Mouse (Mus musculus) myocyte (in vitro differentiated cells): ENCODE results near the gene Epb41l3. TPM values are rescaled to one million over a fixed set of nuclear protein-coding genes. Genes with fewer than 3 reads are reported as not detected.

ENCODE experiments used
- H3K27me3 ChIP-seq: one replicate; pipeline ENCODE4 v1.6.1; 2011; ENCODE audit not compliant: control insufficient read depth, insufficient read depth, insufficient read length
- H3K36me3 ChIP-seq: one replicate; pipeline ENCODE4 v1.6.1; 2011; ENCODE audit not compliant: control insufficient read depth, insufficient read depth
- H3K4me2 ChIP-seq: one replicate; pipeline ENCODE4 v1.6.1; 2011; ENCODE audit warnings: low read depth, control low read depth
- H3K4me3 ChIP-seq: one replicate; pipeline ENCODE4 v1.5.1; 2011; ENCODE audit warnings: mild to moderate bottlenecking, control low read depth, moderate library complexity
- H3K79me2 ChIP-seq: one replicate; pipeline ENCODE4 v1.6.1; 2011; ENCODE audit not compliant: control insufficient read depth, insufficient read depth
- H3ac ChIP-seq: one replicate; pipeline ENCODE4 v1.6.1; 2011; ENCODE audit not compliant: control insufficient read depth, insufficient read length
- CEBPB ChIP-seq: IDR thresholded peaks from 2 replicates; pipeline ENCODE4 v1.6.1; 2011; ENCODE audit warnings: mild to moderate bottlenecking, moderate library complexity; ENCODE audit not compliant: poor library complexity, insufficient read depth, severe bottlenecking
- E2F4 ChIP-seq: IDR thresholded peaks from one replicate; pipeline ENCODE4 v1.6.1; 2011; ENCODE audit warnings: mild to moderate bottlenecking, control low read depth, moderate library complexity; ENCODE audit not compliant: insufficient read depth
- MAX ChIP-seq: IDR thresholded peaks from one replicate; pipeline ENCODE4 v1.6.1; 2011; ENCODE audit warnings: low read depth, mild to moderate bottlenecking, control low read depth
- MYOD1 ChIP-seq, 3 experiments: IDR thresholded peaks; one replicate each; pipeline ENCODE4 v1.6.1; 2011; ENCODE audit warnings: control low read depth in 2 of 3, low read depth in 2 of 3, mild to moderate bottlenecking in 2 of 3, moderate library complexity in 1 of 3; ENCODE audit not compliant: insufficient read length in 2 of 3, control insufficient read depth in 1 of 3
- MYOG ChIP-seq, 3 experiments: IDR thresholded peaks; one replicate each; pipeline ENCODE4 v1.6.1; 2011; ENCODE audit warnings: control low read depth in 2 of 3, low read depth in 2 of 3, mild to moderate bottlenecking in 2 of 3; ENCODE audit not compliant: insufficient read length in 2 of 3, control insufficient read depth in 1 of 3, insufficient read depth in 1 of 3
- POLR2A ChIP-seq: IDR thresholded peaks from one replicate; pipeline ENCODE4 v1.6.1; 2011; ENCODE audit warnings: low read depth, mild to moderate bottlenecking, control low read depth, moderate library complexity; ENCODE audit not compliant: insufficient read length
- POLR2AphosphoS2 ChIP-seq: IDR thresholded peaks from one replicate; pipeline ENCODE4 v1.6.1; 2011; ENCODE audit warnings: low read depth, control low read depth; ENCODE audit not compliant: insufficient read length
- REST ChIP-seq: IDR thresholded peaks from one replicate; pipeline ENCODE4 v1.6.1; 2011; ENCODE audit warnings: mild to moderate bottlenecking, control low read depth, moderate library complexity; ENCODE audit not compliant: insufficient read depth, insufficient read length
- SRF ChIP-seq: IDR thresholded peaks from one replicate; pipeline ENCODE4 v1.6.1; 2011; ENCODE audit warnings: low read depth; ENCODE audit not compliant: control insufficient read depth, insufficient read length
- TCF12 ChIP-seq: IDR thresholded peaks from one replicate; pipeline ENCODE4 v1.6.1; 2011; ENCODE audit warnings: mild to moderate bottlenecking, control low read depth; ENCODE audit not compliant: poor library complexity, insufficient read depth, severe bottlenecking
- TCF3 ChIP-seq: IDR thresholded peaks from one replicate; pipeline ENCODE4 v1.6.1; 2011; ENCODE audit warnings: low read depth, control low read depth; ENCODE audit not compliant: insufficient read length
- USF1 ChIP-seq: IDR thresholded peaks from one replicate; pipeline ENCODE4 v1.6.1; 2011; ENCODE audit warnings: low read depth, mild to moderate bottlenecking, control low read depth, moderate library complexity
- polyA plus RNA-seq: library from polyadenylated mRNA; unstranded; fragments of >200 nt; fragmentation: generic; extraction: Trizol; gene quantifications from one replicate; pipeline ENCODE4 v1.2.1, GENCODE M21; 2012; ENCODE audit warnings: missing spikeins

Gene Epb41l3
- polyA plus RNA-seq, 1 experiment = 19.5 TPM

GRCm38 (mm10) chr17:69207562-69208312, 132.3 kb downstream of the Epb41l3 start:
- no peak overlapping the region for H3ac ChIP-seq
- H3K79me2 ChIP-seq = peaks cover 10% of the 10 kb centered on the region
- no peaks in the 10 kb centered on the region for H3K27me3 ChIP-seq
- no peak overlapping the region for H3K4me3 ChIP-seq
- TF ChIP-seq TCF3 (no peak), E2F4 (no peak), MYOG (IDR thresholded peaks at IDR 0.05; ENCODE audit: control insufficient read depth in 1 of 3, insufficient read depth in 1 of 3, insufficient read length in 2 of 3, low read depth in 2 of 3) (no peak), POLR2A (no peak), USF1 (no peak), TCF12 (no peak), POLR2AphosphoS2 (no peak), MYOD1 (IDR thresholded peaks at IDR 0.05; ENCODE audit: control insufficient read depth in 1 of 3, insufficient read length in 2 of 3, low read depth in 2 of 3) (no peak), REST (no peak), CEBPB (no peak), MAX (no peak), SRF (no peak)
- H3K4me2 ChIP-seq = no peak overlapping the region
- H3K36me3 ChIP-seq = no peaks in the 10 kb centered on the region

DNA sequence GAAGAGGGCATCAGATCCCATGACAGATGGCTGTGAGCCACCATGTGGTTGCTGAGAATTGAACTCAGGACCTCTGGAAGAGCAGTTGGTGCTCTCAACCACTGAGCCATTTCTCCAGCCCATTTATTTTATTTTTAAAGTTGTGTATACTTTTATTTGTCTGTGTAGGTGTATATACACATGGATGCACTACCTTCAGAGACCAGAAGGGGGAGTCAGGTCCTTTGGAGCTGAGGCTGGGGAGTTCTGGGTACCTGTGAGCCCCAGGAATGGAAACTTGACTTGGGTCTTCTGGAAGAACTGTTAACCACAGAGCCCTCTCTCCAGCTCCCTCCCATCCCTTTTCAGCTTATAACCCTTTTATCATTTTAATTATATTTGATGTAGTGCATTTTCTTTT, 135.6 kb downstream of the Epb41l3 start:
- Histone ChIP-seq H3K27me3 (no peaks in the 10 kb centered on the region), H3K79me2 (no peaks in the 10 kb centered on the region), H3K36me3 (peaks cover 10% of the 10 kb centered on the region), H3K4me3 (no peak overlapping the region), H3K4me2 (no peak overlapping the region), H3ac (no peak overlapping the region)
- TF ChIP-seq SRF = no peak
- TF ChIP-seq REST = no peak
- TF ChIP-seq MYOG (IDR thresholded peaks at IDR 0.05; ENCODE audit: control insufficient read depth in 1 of 3, insufficient read depth in 1 of 3, insufficient read length in 2 of 3, low read depth in 2 of 3) = no peak
- no peak for TF ChIP-seq CEBPB
- TF ChIP-seq TCF12 = no peak
- no peak for TF ChIP-seq POLR2AphosphoS2
- no peak for TF ChIP-seq POLR2A
- TF ChIP-seq MYOD1 (IDR thresholded peaks at IDR 0.05; ENCODE audit: control insufficient read depth in 1 of 3, insufficient read length in 2 of 3, low read depth in 2 of 3) = no peak
- no peak for TF ChIP-seq MAX
- no peak for TF ChIP-seq E2F4
- TF ChIP-seq TCF3 = no peak
- no peak for TF ChIP-seq USF1

DNA sequence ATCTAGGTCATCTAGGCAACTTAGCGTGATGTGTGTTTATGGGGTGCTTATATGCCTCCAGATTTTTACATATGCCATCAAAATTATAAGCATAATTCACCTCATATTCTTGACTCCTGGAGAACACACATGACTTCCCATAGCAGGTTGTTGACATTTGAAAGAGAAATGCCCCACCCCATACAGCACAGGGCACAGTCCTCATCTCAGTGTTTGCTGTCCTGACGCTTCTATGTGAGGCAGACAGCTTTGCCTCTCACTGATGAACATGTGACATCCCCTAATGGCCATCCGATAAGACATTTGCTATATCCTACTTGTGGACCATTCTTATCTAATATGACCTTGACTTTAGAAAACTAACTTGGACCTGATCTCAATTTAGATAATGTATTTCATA, 140.6 kb downstream of the Epb41l3 start:
- no peak for TF ChIP-seq MYOG (IDR thresholded peaks at IDR 0.05; ENCODE audit: control insufficient read depth in 1 of 3, insufficient read depth in 1 of 3, insufficient read length in 2 of 3, low read depth in 2 of 3)
- TF ChIP-seq REST = no peak
- TF ChIP-seq MAX = no peak
- TF ChIP-seq MYOD1 (IDR thresholded peaks at IDR 0.05; ENCODE audit: control insufficient read depth in 1 of 3, insufficient read length in 2 of 3, low read depth in 2 of 3) = no peak
- TF ChIP-seq USF1 = no peak
- TF ChIP-seq CEBPB = no peak
- no peak for TF ChIP-seq TCF12
- no peak for TF ChIP-seq POLR2A
- no peak for TF ChIP-seq POLR2AphosphoS2
- TF ChIP-seq TCF3 = no peak
- TF ChIP-seq E2F4 = no peak
- TF ChIP-seq SRF = no peak
- H3K36me3 ChIP-seq = peaks cover 10% of the 10 kb centered on the region

GRCm38 (mm10) chr17:69220849-69221248, 145.4 kb downstream of the Epb41l3 start:
- no peaks in the 10 kb centered on the region for H3K27me3 ChIP-seq
- no peak overlapping the region for H3K4me3 ChIP-seq
- no peaks in the 10 kb centered on the region for H3K36me3 ChIP-seq
- no peak overlapping the region for H3ac ChIP-seq
- TF ChIP-seq MAX = no peak
- TF ChIP-seq POLR2A = no peak
- no peak for TF ChIP-seq MYOD1 (IDR thresholded peaks at IDR 0.05; ENCODE audit: control insufficient read depth in 1 of 3, insufficient read length in 2 of 3, low read depth in 2 of 3)
- no peak for TF ChIP-seq TCF3
- TF ChIP-seq POLR2AphosphoS2 = no peak
- no peak for TF ChIP-seq SRF
- TF ChIP-seq CEBPB = no peak
- no peak for TF ChIP-seq USF1
- TF ChIP-seq TCF12 = no peak
- no peak overlapping the region for H3K4me2 ChIP-seq
- no peaks in the 10 kb centered on the region for H3K79me2 ChIP-seq

More for the DNA sequence above, 140.6 kb downstream of the Epb41l3 start:
- Histone ChIP-seq H3K4me2 (no peak overlapping the region), H3K79me2 (no peaks in the 10 kb centered on the region), H3ac (no peak overlapping the region), H3K27me3 (no peaks in the 10 kb centered on the region), H3K4me3 (no peak overlapping the region)
